Mouse (Mus musculus) fibroblast of lung, adult 2 months (primary cell): ENCODE results near the gene Itga2.

ENCODE experiments used
- DNase-seq: peaks from one replicate; pipeline ENCODE4 v3.0.0-alpha.2; 2011; ENCODE audit warnings: low read depth

Gene Itga2

DNA sequence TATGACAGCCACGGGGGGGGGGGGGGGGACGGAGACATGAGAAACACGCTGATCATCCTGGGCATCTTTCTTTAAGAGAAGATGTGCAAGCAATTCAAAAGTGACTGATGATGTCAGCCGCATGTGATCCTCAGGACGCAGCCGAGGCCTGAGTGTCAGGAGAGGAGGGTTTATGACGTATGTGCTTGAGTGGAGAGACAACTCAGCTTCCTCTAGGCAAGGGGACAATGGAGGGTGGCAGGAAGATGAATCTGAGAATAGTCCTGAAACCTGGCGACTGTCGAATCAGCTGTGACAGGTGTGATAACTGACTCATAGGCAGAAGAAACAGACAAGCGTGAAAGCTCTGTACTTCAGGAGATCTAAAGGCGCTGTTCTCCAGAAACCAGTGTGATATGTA lies 53.2 kb downstream of the Itga2 start:
- DNase-seq, result no peak

DNA sequence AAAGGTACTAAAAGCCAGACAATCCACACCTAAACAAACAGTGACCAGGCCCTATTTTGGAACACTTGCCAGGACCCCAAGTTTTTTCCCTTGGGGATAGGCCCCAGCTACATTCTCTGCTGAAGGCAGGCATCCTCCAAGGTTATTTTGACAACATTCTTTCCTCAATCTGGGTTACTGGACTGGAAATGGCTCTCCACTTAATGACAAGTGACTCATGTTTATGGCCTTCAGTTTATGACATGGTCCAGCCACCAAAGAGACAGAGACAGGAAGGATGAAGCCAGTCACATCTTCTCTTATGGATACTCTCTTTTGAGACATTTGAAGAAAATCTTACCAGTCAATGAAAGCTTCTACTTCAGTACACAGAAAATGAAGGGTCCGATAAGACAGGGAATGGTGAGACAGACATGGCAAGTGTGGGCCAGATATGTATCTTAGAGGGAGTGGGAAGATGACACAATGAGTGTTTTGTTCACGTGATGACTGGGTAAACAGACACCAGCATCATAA lies 55.8 kb downstream of the Itga2 start:
- DNase-seq, result no peak

DNA sequence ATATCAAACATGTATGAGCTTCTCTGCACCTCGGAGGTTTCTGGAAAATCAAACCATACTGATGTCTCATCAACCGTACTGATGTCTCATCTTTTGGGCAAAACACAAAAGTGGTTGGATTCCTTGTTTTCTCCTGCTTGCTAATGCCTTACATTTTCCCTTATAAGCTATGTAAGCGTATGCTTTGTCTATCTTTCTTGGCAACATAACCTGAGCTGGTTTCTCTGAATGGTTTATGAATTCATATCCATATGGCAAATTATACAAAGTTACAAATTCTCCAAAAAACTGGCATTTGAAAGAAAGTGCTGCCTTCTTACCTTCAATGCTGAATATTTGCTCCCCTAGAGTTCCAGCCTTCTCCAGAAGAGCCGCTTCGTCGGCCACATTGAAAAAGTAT lies 57.2 kb downstream of the Itga2 start:
- no peak for DNase-seq

DNA sequence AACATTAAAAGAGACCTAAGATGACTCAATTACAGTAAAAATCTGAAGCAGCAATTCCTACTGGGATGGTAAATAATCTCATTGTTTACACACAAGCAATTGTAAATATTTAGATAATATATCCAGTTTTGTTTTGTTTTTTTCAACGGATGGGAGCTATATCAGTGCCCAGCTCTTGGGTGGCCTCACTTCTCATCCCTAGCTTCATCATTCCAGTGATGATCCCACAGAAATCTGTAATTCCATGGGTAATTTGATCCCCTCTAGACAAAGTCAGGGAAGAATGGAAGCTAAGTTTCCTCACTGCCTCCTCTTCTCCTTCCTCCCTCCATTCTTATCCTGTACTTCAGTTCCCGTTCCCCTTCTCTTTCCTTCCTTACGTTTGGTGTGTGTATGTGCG lies 74.4 kb downstream of the Itga2 start:
- no peak for DNase-seq

DNA sequence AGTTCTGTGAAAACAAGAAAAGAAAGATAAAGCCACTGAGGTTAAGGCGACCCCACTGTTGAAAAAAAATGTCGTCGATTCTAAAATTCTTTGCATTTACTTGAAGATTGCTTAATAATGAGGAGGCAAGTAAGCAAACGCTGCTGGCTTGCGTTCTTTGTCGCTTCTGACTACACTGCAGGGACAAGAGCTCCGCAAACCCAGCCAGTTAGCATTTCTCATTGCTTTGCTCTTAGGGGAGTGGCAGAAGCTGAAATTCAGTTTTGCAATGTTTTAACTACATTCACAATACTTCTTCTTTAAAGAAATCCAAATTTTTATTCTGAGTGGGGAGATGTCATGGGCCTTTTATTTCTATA lies 75.7 kb downstream of the Itga2 start:
- no peak for DNase-seq

DNA sequence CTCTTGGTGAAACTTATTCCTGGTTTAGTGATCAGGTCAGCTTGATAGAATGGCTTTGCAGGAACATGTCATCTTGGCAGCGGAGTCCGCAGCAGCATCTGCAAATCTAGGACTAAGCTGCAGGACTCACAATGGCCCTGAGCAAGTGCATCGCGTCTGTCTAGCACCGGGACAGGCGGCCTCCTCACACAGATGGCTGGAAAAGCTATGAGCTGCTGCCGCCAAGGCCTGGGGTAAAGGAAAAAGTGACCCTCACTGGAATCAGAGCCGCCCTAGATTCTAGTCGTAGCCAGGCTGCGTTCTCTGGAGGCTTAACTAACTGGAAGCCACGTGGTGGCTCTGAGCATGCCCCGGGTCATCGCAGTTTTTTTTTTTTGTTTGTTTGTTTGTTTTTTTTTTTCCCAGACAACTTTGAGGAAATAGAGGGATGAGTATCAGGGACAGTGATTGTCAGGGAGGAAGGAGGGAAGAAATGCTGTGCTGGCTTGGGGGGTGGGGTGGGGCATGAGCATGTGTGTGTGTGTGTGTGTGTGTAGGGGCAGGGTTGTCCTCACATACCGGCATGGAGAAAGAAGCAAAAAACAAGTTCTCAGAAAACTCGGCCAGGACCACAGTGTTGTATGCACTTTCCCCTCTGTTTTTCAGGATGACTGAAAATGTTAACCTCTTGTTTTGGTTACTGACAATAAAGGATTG lies 76.2 kb downstream of the Itga2 start:
- no peak for DNase-seq

DNA sequence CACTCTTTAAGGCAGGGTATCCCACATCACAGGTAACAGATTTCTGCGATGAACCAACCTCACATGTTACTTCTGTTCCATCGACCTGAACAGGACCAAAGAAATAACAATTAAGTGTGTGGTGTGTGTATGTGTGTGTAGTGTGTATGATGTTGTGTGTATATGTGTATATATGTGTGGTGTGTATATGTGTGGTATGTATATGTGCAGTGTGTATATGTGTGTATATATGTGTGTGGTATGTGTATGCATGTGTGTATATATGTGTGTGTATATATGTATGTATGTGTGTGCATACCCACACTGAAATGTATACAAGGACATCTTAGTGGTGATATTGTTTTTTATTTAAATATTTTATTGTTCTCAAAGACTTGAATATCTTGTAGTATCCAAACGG lies 77.5 kb downstream of the Itga2 start:
- DNase-seq, result no peak

DNA sequence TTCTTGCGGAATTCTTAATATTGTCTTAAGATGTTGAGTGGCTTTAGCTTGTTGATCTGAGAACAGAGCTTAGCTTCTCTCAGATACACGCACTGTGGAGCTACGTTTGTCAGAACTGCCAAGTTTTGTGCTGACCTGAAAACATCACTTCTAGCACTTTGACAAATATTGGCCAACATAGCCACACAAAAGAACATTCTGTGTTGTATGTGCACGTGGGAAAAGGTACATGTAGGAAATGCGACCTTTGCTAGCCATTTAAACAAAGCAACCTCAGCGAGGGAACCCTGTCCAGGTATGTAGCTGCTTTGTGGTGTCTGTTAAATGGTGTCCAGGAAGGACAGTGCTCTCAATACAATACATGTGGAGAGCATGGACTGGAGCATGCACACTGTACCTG lies 77.9 kb downstream of the Itga2 start:
- DNase-seq, result no peak

DNA sequence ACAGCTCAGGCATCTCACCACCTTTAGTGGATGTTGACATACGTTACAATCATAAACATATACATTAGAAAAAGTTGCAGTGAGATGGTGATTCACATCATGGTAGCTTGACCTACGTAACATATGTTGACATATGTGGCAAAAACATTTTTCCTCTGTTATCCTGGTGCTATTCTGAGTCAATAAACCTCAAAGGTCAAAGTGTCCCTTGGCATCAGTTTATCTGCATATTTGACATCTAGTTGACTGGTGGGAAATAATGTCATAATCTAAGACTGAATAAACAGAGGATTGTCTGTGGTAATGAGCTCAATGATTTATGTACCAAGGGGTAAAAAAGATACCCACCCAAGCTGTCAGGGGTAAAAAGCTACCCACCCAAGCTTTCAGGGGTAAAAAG lies 78.7 kb downstream of the Itga2 start:
- no peak for DNase-seq

DNA sequence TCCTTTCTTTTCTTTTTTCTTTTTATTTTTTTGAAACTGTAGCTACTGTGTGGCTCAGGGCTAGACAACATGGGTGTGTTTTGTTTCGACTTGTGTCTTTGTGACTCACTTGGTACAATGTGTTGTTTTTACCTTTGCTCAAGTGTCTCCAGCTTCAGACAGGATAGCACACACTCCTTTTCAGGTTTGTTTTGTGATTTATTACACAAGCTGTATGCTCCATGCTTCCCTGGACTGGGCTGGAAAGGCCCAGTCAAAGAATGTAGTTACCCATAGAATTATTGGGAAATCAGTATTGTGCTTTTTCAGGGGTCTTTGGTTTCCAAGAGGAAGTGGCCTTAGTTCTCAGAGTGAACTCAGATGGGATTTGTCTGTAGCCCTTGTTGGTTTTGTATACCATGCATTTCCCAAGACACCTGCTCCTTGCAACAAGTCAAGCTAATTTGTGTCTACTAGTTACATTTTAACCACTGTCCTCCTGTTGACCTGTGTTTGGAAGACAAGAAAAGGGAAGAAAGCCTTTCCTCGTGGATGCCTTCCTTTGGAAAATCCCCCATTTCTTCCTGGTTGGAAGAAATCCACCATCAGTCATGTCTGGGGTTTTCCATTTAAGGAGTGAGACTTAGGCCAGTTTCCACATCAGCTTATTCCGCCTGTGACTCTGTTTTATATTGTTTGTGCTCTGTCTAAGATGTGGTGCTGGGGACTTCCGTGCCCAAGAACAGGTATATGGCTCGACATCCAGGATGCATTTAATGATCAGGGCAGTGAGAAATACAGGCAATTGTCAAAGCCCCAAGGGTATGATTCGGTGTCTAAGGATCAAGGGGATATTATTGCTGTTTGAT lies 79.4 kb downstream of the Itga2 start:
- no peak for DNase-seq

DNA sequence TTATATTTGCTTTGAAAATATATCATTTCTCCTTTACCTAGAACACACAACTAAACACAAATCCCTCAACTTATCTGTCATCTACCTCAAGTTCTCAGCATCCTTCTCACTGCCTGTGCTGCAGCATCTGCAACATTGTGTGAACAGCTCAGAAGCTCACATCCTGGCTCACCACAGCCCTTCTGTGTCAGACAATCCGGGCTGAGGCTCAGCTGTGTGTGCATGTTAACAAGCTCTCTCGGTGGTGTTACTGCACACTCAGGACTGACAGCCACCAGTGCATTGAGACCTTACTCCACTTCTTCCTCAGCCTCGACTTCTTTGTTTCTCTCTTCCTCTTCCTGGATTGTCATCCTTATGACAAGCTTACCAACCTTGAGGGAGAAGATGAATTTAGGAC lies 83.0 kb downstream of the Itga2 start:
- no peak for DNase-seq

DNA sequence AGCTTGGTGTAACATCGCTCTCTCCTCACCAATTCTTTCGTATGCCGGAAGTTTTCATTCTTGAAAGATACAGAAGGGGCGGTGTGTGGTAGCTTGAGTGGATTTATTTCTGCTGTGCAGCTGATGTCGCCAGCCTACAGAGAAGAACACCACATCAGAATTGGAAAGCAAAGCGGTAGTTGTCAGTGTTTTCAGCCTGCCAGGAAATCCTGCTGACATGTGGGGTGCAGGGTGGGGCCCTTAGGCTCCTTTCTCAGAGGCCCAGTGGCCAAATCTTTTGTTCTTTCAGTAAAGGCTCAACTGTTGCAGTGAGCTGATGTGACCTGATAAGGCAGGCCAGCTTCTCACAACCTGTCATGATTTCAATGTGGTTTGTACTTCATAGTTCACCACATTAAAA lies 86.1 kb downstream of the Itga2 start:
- DNase-seq, result no peak

DNA sequence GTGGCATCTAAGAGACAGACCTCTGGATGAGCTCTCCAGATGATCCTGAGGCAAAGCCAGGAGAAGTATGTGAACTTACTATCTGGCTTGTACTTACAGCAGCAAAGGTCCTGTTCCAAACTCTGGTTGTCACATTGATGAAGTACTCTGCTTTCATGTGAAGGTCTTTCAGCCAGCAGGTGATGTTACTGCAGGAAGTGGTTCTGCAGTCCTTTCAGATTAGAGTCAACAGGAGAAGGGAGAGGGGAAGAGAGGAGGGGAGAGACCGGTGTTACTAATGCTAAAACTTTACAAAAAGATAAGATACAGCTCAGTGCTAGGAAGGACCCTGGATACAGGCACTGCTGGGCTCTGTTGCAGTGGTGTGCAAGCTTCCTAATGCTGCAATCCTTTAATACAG lies 88.6 kb downstream of the Itga2 start:
- no peak for DNase-seq

DNA sequence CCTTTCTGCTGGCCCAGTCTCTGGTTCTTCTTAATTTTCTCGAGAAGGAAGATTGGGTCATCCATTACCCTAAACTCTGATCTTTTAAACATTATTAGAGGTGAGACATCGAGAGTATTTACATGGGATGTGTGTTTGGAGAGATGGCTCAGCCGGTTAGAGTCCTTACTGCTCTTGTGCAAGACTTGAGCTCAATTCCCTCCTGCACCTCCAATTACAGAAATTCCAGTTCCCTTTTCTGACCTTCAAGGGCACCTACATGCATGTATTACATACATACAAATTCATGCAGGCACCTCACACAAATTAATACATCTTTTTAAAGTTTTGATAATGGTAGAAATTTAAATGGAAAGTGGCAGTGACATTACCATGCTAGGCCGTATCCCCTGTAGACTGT lies 91.4 kb downstream of the Itga2 start:
- DNase-seq, result no peak

DNA sequence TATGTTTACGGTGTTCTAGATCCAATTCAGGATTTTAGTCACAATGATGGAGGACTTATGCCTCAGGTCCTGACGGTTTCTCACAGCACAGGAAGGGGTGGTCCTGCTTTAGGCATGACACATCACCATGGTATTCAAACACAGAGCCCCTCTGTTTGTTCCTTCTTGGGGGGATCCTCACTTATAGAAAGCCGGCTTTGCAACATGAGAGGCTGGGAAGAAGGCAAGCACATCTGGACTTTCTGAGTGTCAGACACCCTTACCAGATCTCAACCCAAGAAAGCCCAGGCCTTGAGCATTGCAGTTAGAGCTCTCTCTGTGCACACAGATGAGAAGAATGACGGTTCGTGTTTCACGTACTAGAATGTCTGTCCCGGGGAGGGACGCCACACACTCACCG lies 92.8 kb downstream of the Itga2 start:
- DNase-seq, result no peak

DNA sequence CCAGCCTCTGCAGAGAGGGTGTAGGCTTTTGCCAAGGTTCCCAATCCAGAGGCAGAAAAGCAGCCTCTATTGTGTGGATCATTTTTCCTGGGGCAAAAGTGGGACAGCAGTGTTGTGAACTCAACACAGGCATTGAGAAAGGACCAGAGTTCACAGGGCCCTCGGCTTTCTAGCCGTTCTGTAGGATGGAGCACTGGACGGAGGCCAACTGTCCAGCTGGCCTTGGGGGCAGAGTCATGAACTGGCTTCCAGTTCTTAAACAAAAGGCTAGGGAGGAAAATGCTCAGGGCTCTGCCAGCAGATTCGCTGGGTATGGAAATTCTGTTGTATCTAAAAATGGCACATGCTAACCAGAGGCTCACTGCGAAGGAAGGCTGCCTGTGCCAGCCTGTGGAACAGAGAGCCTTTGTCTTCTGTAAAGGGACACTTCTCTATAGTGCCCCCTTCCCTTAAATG lies 93.3 kb downstream of the Itga2 start:
- DNase-seq, result peak; percentile 54

DNA sequence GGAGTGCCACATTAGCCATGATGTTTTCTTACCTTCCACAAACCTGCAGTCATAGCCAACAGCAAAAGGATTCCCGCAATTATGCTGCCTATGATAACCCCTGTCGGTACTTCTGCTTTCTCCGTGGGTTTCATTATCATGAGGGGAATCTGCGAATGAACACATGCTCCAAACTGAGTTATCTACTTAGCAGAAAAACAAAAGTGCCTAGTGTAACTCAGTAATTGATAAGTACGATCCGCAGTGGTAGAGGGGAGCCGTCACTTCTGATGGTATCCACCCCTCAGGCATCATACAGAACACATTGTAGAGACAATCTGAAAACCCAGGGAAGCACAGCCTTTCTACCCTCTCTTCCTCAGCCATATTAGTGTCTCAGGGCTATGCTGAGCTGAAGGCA lies 94.8 kb downstream of the Itga2 start:
- DNase-seq, result no peak

DNA sequence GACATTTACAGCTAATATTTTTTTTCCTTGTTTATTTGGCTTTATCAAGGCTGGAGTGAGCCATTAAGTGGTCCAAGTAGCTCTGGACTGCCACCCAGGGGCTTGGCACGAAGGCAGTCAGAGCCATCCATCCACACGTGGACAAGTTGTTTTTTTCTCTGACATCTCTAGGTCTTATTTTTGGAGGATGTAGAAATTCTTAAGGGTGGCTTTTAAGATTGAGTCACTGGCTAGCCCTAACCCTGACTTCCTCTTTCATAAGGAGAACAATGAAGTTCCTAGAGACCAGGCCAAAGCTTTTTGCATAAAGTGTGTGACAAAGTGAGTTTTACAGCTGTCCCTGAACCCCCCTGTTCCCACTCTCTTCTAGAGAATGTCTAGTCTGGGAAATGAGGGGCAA lies 97.3 kb downstream of the Itga2 start:
- DNase-seq, result no peak

DNA sequence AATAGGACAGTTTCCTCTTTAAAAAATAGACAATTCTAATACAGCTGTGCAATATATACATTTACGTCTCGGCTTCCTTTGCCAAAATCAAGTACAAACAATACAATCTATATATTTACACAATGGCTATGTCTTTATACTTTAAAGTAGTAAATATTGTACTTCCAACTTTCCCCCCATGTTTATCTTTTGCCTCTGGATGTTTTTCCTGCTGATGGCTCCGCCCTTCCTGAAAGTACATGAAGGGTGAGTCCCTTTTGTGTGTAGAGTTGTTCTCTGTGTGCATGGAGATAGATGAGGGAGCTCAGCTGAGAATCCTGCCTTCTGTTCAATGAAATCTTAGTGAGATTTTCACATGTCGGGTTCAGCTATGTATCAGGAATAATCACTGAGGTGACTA lies 98.5 kb downstream of the Itga2 start:
- no peak for DNase-seq

DNA sequence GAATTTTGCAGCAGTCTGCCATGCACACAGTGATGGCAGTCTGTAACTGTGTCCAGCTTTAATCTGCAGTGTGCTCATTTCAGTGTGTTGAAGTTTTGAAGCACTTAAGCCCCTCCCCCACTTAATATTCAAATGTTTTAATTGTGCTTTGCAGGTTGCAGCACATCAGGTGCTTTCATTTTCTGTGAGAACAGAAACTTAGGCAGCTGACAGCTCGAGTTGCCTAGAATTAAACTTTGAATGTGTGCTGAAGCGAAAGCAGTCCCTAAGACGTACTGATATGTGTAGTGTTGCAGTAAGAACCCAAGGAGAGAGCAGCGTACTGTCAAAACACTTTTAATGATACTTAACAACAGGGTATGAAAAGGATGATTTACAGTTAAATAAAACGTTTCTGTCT lies 99.1 kb downstream of the Itga2 start:
- DNase-seq, result no peak

DNA sequence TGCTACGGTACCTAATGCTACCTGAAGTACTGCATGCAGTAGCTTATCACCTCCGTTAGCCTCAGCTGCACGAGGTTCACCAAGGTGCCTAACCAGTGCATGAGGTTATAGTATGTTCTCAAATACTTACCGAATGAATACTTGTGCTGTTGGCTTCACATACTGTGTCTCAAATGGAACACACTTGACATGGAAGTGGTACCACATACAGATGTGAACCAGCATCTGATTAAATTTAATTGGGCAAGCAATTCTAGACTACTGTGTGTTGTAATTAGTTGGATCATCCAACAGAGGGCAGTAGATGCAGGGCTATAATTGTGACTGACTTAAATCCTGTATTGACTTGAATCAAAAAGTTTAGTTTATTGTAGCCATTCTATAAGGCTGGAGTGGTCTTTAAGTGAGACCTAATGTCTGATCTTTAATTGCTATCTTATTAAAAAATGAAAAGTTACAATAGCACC lies 100.5 kb downstream of the Itga2 start:
- no peak for DNase-seq

DNA sequence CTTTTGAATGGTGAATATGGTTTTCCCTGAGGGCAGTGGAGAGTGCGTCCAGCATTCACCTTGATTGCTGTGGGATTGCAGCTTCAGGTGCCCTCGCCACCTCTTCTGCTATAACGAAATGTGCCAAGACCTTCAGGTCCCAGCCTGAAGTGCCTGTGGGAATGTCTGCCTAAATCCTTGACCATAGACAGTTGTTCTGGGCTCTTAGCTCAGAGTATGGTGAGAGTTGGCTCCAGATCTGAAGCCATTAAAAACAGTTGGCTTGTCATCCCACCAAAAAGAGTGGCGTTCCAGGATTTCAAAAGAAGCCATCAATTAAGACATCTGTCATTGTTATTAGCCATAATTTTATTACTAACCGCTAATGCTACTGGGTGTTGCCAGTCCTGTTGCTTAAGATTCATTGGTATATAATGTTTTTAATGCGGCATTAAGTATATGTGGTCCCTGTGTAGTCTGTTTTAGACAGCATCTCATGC lies 106.5 kb downstream of the Itga2 start:
- no peak for DNase-seq

DNA sequence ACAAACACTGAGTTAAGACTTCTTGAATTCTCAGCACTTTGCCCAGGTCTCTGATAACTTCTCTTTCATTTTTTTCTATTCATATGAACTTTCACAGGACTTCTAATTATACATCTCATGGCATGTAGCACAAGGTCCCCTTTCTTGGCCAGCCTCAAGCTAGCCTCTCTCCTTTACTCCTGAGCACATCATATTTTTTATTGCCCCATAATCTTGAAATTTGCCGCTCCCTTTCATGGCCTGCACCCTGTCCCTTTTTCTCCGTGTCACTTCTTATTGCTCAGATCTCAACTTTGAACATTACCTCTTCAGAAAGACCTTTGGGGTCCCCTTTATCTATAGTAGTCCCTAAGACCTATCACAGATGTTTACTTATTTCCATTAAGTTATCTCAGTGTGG lies 109.0 kb downstream of the Itga2 start:
- no peak for DNase-seq
